Mouse (Mus musculus) CD8-positive naive resting alpha-beta T cell, adult 57 days (primary cell): ENCODE data around the gene Gm15091. TPM values are rescaled to one million over a fixed set of nuclear protein-coding genes. Genes with fewer than 3 reads are reported as not detected.

ENCODE experiments used
- total RNA-seq: library from RNA; stranded (reverse); gene quantifications from one replicate; pipeline ENCODE4 v1.2.4, GENCODE M21; 2023

Gm15091 gene
- not detected for total RNA-seq

DNA sequence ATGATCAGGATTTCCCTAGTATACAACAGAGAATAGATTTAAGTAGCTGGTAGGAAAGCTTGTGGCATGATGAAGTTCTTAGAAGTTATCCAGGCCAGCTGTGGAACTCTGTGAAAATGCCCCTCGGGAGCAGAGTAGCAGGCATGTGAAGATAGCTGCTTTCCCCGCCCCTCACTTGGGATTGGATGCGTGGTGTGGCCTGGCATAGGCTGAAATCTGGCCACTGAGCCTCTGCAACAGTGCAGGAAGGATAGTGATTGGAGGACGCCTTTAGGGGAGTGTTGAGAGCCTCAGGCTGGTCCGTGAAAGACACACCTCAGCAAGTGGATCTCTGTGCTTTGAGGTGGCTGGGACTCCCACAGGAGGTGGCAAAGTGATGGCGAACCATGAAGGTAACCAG lies at the start of gene Gm15091:
TSS of gene Gm15091 (plus strand) at position 301 of the 400 bp plus-strand sequence.

Other genes starting within 250 kb of the Gm15091 start
- not detected for gene Gm15097, start 157.2 kb upstream of the Gm15091 start, total RNA-seq